13 mouse cellular contexts compared by ENCODE assay signal in genomic region chr4:149179160-149179559, GRCm38 (mm10). TPM values are rescaled to one million over a fixed set of nuclear protein-coding genes. Genes with fewer than 3 reads are reported as not detected.
A peak's percentile ranks its signal among the peaks of the same experiment; 100 is the strongest.
DNase-seq lines count a peak whose midpoint lies in the region; ATAC-seq lines count a peak whose summit lies in the region.
"Had no signal": no experiment of that assay in that cellular context is flagged by ENCODE, and none has a peak within 500 bp of the region (broad histone marks: within the 10 kb centered on the region; RNA-seq: fewer than 3 reads in every experiment).

No protein-coding gene starts in this region.

- no peaks in the 10 kb centered on the region for H3K27me3 ChIP-seq in forebrain, embryonic 10.5 days (ENCODE audit: poor library complexity, severe bottlenecking)
- no peaks in the 10 kb centered on the region for H3K27me3 ChIP-seq in forebrain, embryonic 16.5 days (replicated peaks; ENCODE audit: control insufficient read depth, insufficient read depth, low read length)
- H3K27me3 ChIP-seq in midbrain, embryonic 10.5 days (ENCODE audit: low read depth, poor library complexity, severe bottlenecking): no peaks in the 10 kb centered on the region
- no peaks in the 10 kb centered on the region for H3K27me3 ChIP-seq in midbrain, embryonic 11.5 days (ENCODE audit: control insufficient read depth, insufficient read depth, low read length)
- no peaks in the 10 kb centered on the region for H3K27me3 ChIP-seq in liver, embryonic 13.5 days
- H3K27me3 ChIP-seq: forebrain, embryonic 15.5 days had no signal

- H3K4me1 ChIP-seq in forebrain, embryonic 10.5 days: peaks cover 23% of the 10 kb centered on the region
- H3K4me1 ChIP-seq in forebrain, embryonic 16.5 days (replicated peaks; ENCODE audit: control insufficient read depth, insufficient read depth, low read length): no peaks in the 10 kb centered on the region
- H3K4me1 ChIP-seq in midbrain, embryonic 10.5 days: peaks cover 35% of the 10 kb centered on the region
- H3K4me1 ChIP-seq in midbrain, embryonic 11.5 days (ENCODE audit: control insufficient read depth, insufficient read depth, low read length): peaks cover 2% of the 10 kb centered on the region; the same call in 1 of the 2 replicates
- peaks cover 4% of the 10 kb centered on the region for H3K4me1 ChIP-seq in liver, embryonic 13.5 days (replicated peaks)
- H3K4me1 ChIP-seq: forebrain, embryonic 15.5 days had no signal

- peak overlapping the region; percentile 44; the same call in 1 of the 2 replicates for H3K27ac ChIP-seq in forebrain, embryonic 10.5 days
- no peak overlapping the region for H3K27ac ChIP-seq in forebrain, embryonic 16.5 days (ENCODE audit: low read length)
- peak overlapping the region; percentile 67 for H3K27ac ChIP-seq in midbrain, embryonic 10.5 days (replicated peaks)
- no peak overlapping the region for H3K27ac ChIP-seq in midbrain, embryonic 11.5 days (ENCODE audit: low read depth, low read length)
- H3K27ac ChIP-seq in liver, embryonic 13.5 days: peak overlapping the region; percentile 60
- H3K27ac ChIP-seq: forebrain, embryonic 15.5 days; hindbrain, postnatal 0 days had no signal

- no peaks in the 10 kb centered on the region for H3K9me3 ChIP-seq in forebrain, embryonic 10.5 days
- H3K9me3 ChIP-seq in forebrain, embryonic 16.5 days (ENCODE audit: control insufficient read depth, low read length): no peaks in the 10 kb centered on the region
- no peaks in the 10 kb centered on the region for H3K9me3 ChIP-seq in midbrain, embryonic 10.5 days (replicated peaks)
- H3K9me3 ChIP-seq in midbrain, embryonic 11.5 days (ENCODE audit: control insufficient read depth, low read length): no peaks in the 10 kb centered on the region
- no peaks in the 10 kb centered on the region for H3K9me3 ChIP-seq in liver, embryonic 13.5 days (replicated peaks)
- H3K9me3 ChIP-seq: forebrain, embryonic 15.5 days had no signal

- peaks cover 82% of the 10 kb centered on the region for H3K36me3 ChIP-seq in forebrain, embryonic 10.5 days (replicated peaks)
- H3K36me3 ChIP-seq in forebrain, embryonic 16.5 days (ENCODE audit: control insufficient read depth, insufficient read depth): peaks cover 51% of the 10 kb centered on the region
- H3K36me3 ChIP-seq in midbrain, embryonic 10.5 days: peaks cover 86% of the 10 kb centered on the region
- H3K36me3 ChIP-seq in midbrain, embryonic 11.5 days (ENCODE audit: control insufficient read depth, insufficient read depth, low read length): peaks cover 25% of the 10 kb centered on the region
- peaks cover 17% of the 10 kb centered on the region for H3K36me3 ChIP-seq in liver, embryonic 13.5 days

- no peak overlapping the region for H3K9ac ChIP-seq in forebrain, embryonic 16.5 days (replicated peaks; ENCODE audit: low read depth, low read length)
- no peak overlapping the region for H3K9ac ChIP-seq in midbrain, embryonic 11.5 days (ENCODE audit: low read length)
- H3K9ac ChIP-seq in liver, embryonic 13.5 days: no peak overlapping the region
- H3K9ac ChIP-seq: forebrain, embryonic 15.5 days had no signal

- no peak overlapping the region for H3K4me2 ChIP-seq in forebrain, embryonic 16.5 days (ENCODE audit: low read length)
- H3K4me2 ChIP-seq in midbrain, embryonic 11.5 days: no peak overlapping the region
- no peak overlapping the region for H3K4me2 ChIP-seq in liver, embryonic 13.5 days
- H3K4me2 ChIP-seq: forebrain, embryonic 15.5 days had no signal

- no peak for DNase-seq in forebrain, embryonic 10.5 days (ENCODE audit: extremely low spot score, low spot score)
- DNase-seq in midbrain, embryonic 10.5 days (ENCODE audit: low spot score): no peak
- DNase-seq in midbrain, embryonic 11.5 days (ENCODE audit: low spot score, missing footprints): no peak
- DNase-seq in liver, embryonic 13.5 days: no peak
- DNase-seq in left cerebral cortex, adult 11 months (ENCODE audit: low spot score): no peak
- DNase-seq in layer of hippocampus, postnatal 14 days (ENCODE audit: low spot score in 2 of 2): no peak
- DNase-seq: cerebellum, adult 9-10 months; kidney, adult 9 months; thymus, adult 18-20 months had no signal

- no peak overlapping the region for H3K4me3 ChIP-seq in forebrain, embryonic 10.5 days
- H3K4me3 ChIP-seq in forebrain, embryonic 16.5 days (replicated peaks; ENCODE audit: low read length): no peak overlapping the region
- H3K4me3 ChIP-seq in midbrain, embryonic 10.5 days: no peak overlapping the region
- no peak overlapping the region for H3K4me3 ChIP-seq in midbrain, embryonic 11.5 days (ENCODE audit: low read depth, low read length)
- H3K4me3 ChIP-seq in liver, embryonic 13.5 days (replicated peaks): no peak overlapping the region
- H3K4me3 ChIP-seq: forebrain, embryonic 15.5 days had no signal

- 90% methylated on average over 7 of the region's 7 CpGs for WGBS in forebrain, embryonic 10.5 days
- WGBS in forebrain, embryonic 16.5 days: 87% methylated on average over 7 of the region's 7 CpGs
- 87% methylated on average over 7 of the region's 7 CpGs for WGBS in midbrain, embryonic 10.5 days
- WGBS in midbrain, embryonic 11.5 days: 82% methylated on average over 7 of the region's 7 CpGs
- 69% methylated on average over 7 of the region's 7 CpGs for WGBS in liver, embryonic 13.5 days (ENCODE audit: insufficient replicate concordance)

- no peak for ATAC-seq in forebrain, embryonic 16.5 days
- no peak for ATAC-seq in midbrain, embryonic 11.5 days (ENCODE audit: low FRiP score)
- ATAC-seq in liver, embryonic 13.5 days (ENCODE audit: low read depth): no peak
- peak; percentile 28 for ATAC-seq in megakaryocyte, adult 5-6 weeks (ENCODE audit: poor library complexity, severe bottlenecking)
- ATAC-seq: forebrain, embryonic 15.5 days; hindbrain, postnatal 0 days had no signal

RNA-seq across cellular contexts. Expression of gene Pgd, which starts 12.6 kb away (rescaled TPM):
- polyA plus RNA-seq in forebrain, embryonic 10.5 days (2016; fragmentation: Nextera tagmentation; extraction: Ambion mirVana): 169 and 172 TPM in 2 replicates
- 94.6 and 94.7 TPM in 2 replicates for polyA plus RNA-seq in forebrain, embryonic 16.5 days (2015; fragmentation: Nextera tagmentation; extraction: Ambion mirVana)
- polyA plus RNA-seq in midbrain, embryonic 10.5 days (2016; fragmentation: Nextera tagmentation; extraction: Ambion mirVana): 168 TPM in 2 replicates
- 47.4 and 50.7 TPM in 2 replicates for polyA plus RNA-seq in midbrain, embryonic 11.5 days (2014; fragmentation: Nextera tagmentation; extraction: Ambion mirVana)
- polyA plus RNA-seq in liver, embryonic 13.5 days (2015; fragmentation: Nextera tagmentation; extraction: Ambion mirVana): 74.7 and 80.2 TPM in 2 replicates
- 163 and 175 TPM in 2 replicates for total RNA-seq in megakaryocyte, adult 5-6 weeks (2015)
- 146 and 161 TPM in 2 replicates for total RNA-seq in megakaryocyte, adult 5-6 weeks (2017)
- 10 to 100 TPM; 42.8 to 46.4 TPM for total RNA-seq in layer of hippocampus, postnatal 14 days (2021)

RNA-seq across cellular contexts. Expression of gene Cenps, which starts 41.7 kb away (rescaled TPM):
- 64.8 and 69.1 TPM in 2 replicates for polyA plus RNA-seq in forebrain, embryonic 10.5 days (2016; fragmentation: Nextera tagmentation; extraction: Ambion mirVana)
- 22.2 and 24.9 TPM in 2 replicates for polyA plus RNA-seq in forebrain, embryonic 16.5 days (2015; fragmentation: Nextera tagmentation; extraction: Ambion mirVana)
- polyA plus RNA-seq in midbrain, embryonic 10.5 days (2016; fragmentation: Nextera tagmentation; extraction: Ambion mirVana): 59.4 and 72.8 TPM in 2 replicates
- polyA plus RNA-seq in midbrain, embryonic 11.5 days (2014; fragmentation: Nextera tagmentation; extraction: Ambion mirVana): 52.6 and 53.1 TPM in 2 replicates
- 20.7 and 24.8 TPM in 2 replicates for polyA plus RNA-seq in liver, embryonic 13.5 days (2015; fragmentation: Nextera tagmentation; extraction: Ambion mirVana)
- total RNA-seq in megakaryocyte, adult 5-6 weeks (2015): 13.0 and 15.8 TPM in 2 replicates
- total RNA-seq in megakaryocyte, adult 5-6 weeks (2017): 7.7 and 18.6 TPM in 2 replicates
- total RNA-seq in layer of hippocampus, postnatal 14 days (2021): 10 to 100 TPM; 18.4 to 20.3 TPM

RNA-seq across cellular contexts. Expression of gene Cort, which starts 52.6 kb away (rescaled TPM):
- 0.30 TPM in 1 of 2 replicates, not detected in the other for polyA plus RNA-seq in forebrain, embryonic 10.5 days (2016; fragmentation: Nextera tagmentation; extraction: Ambion mirVana)
- polyA plus RNA-seq in forebrain, embryonic 16.5 days (2015; fragmentation: Nextera tagmentation; extraction: Ambion mirVana): 1.4 and 1.8 TPM in 2 replicates
- 0.19 and 0.42 TPM in 2 replicates for polyA plus RNA-seq in midbrain, embryonic 10.5 days (2016; fragmentation: Nextera tagmentation; extraction: Ambion mirVana)
- polyA plus RNA-seq in midbrain, embryonic 11.5 days (2014; fragmentation: Nextera tagmentation; extraction: Ambion mirVana): 0.51 and 0.63 TPM in 2 replicates
- not detected in 2 replicates for polyA plus RNA-seq in liver, embryonic 13.5 days (2015; fragmentation: Nextera tagmentation; extraction: Ambion mirVana)
- not detected in 2 replicates for total RNA-seq in megakaryocyte, adult 5-6 weeks (2015)
- 0.51 TPM in 1 of 2 replicates, not detected in the other for total RNA-seq in megakaryocyte, adult 5-6 weeks (2017)
- total RNA-seq in layer of hippocampus, postnatal 14 days (2021): 10 to 100 TPM; 11.3 to 13.9 TPM

Comparison
In these comparisons a context has a peak if more than half of its experiments do, and no peak if none do; other contexts are left out.
1. H3K27ac ChIP-seq: peak in forebrain, embryonic 10.5 days (single experiment), midbrain, embryonic 10.5 days (single experiment) and liver, embryonic 13.5 days (single experiment); none in forebrain, embryonic 16.5 days (single experiment) and midbrain, embryonic 11.5 days (single experiment).